Mouse (Mus musculus) lung, embryonic 16.5 days (tissue): ENCODE measurements around the gene Ppfibp2. TPM values are rescaled to one million over a fixed set of nuclear protein-coding genes. Genes with fewer than 3 reads are reported as not detected.

Experiments
- ATAC-seq: fragments of 200-750 bp; cut with Nextera tagmentation; 2 replicates; pipeline ENCODE4 v1.8.0; 2017; ENCODE audit warnings: low read depth, mild to moderate bottlenecking, moderate library complexity
- H3K27ac ChIP-seq: fragments of 300-500 bp; sonication (generic); 2 replicates; pipeline ENCODE4 v1.5.1; 2014; ENCODE audit warnings: mild to moderate bottlenecking, control low read depth, low read length
- H3K27me3 ChIP-seq: fragments of 300-500 bp; sonication (generic); 2 replicates; pipeline ENCODE4 v1.6.1; 2014; ENCODE audit warnings: low read depth, low read length, mixed read lengths; ENCODE audit not compliant: control insufficient read depth, insufficient read depth
- H3K36me3 ChIP-seq: fragments of 300-500 bp; sonication (generic); 2 replicates; pipeline ENCODE4 v1.6.1; 2014; ENCODE audit warnings: low read length; ENCODE audit not compliant: control insufficient read depth, insufficient read depth
- H3K4me1 ChIP-seq: fragments of 300-500 bp; sonication (generic); replicated peaks from 2 replicates; pipeline ENCODE4 v1.6.1; 2014; ENCODE audit warnings: low read length, mixed read lengths; ENCODE audit not compliant: control insufficient read depth, insufficient read depth
- H3K4me2 ChIP-seq: fragments of 300-500 bp; sonication (generic); 2 replicates; pipeline ENCODE4 v1.6.1; 2014; ENCODE audit warnings: low read depth, low read length, control low read depth
- H3K4me3 ChIP-seq: fragments of 300-500 bp; sonication (generic); 2 replicates; pipeline ENCODE4 v1.5.1; 2014; ENCODE audit warnings: mild to moderate bottlenecking, low read length, control low read depth
- H3K9ac ChIP-seq: fragments of 300-500 bp; sonication (generic); 2 replicates; pipeline ENCODE4 v1.6.1; 2014; ENCODE audit warnings: low read length, control low read depth
- H3K9me3 ChIP-seq: fragments of 300-500 bp; sonication (generic); 2 replicates; pipeline ENCODE4 v1.6.1; 2016; ENCODE audit warnings: low read length; ENCODE audit not compliant: control insufficient read depth
- WGBS: fragments of 180-500 bp; shearing (Covaris S2); extraction: QIAGEN DNeasy Blood & Tissue Kit; methylation state at CpG from one replicate; pipeline ENCODE4 v1.1.7; 2014; 5-methylcytosine and 5-hydroxymethylcytosine counted together
- polyA plus RNA-seq: library from polyadenylated mRNA; unstranded; fragments of >200 nt; fragmentation: Nextera tagmentation; extraction: Ambion mirVana; gene quantifications from 2 replicates; pipeline ENCODE4 v1.2.1, GENCODE M21; 2015

Ppfibp2 gene
- polyA plus RNA-seq, 1 experiment from 2014 or later, result 9.2 TPM

- Histone ChIP-seq H3K4me2 (no peak overlapping the region), H3K27me3 (no peaks in the 10 kb centered on the region), H3K4me1 (no peaks in the 10 kb centered on the region), H3K4me3 (no peak overlapping the region), H3K36me3 (no peaks in the 10 kb centered on the region), H3K9me3 (no peaks in the 10 kb centered on the region), H3K27ac (no peak overlapping the region), H3K9ac (no peak overlapping the region)
- ATAC-seq, result no peak
- 44% methylated on average over 3 of the region's 3 CpGs for WGBS
Observed at GRCm38 (mm10) chr7:107624432-107624831, 29.4 kb downstream of the Ppfibp2 start.

- no peak within 1 kb of the TSS for H3K9ac ChIP-seq
- H3K27ac ChIP-seq, result no peak within 1 kb of the TSS
- H3K4me1 ChIP-seq, result no peaks in the 10 kb centered on the region
- no peaks in the 10 kb centered on the region for H3K36me3 ChIP-seq
- H3K9me3 ChIP-seq, result no peaks in the 10 kb centered on the region
- WGBS, result 67% methylated on average over 2 of the region's 2 CpGs
- no peaks in the 10 kb centered on the region for H3K27me3 ChIP-seq
- ATAC-seq, result no peak
- no peak within 1 kb of the TSS for H3K4me2 ChIP-seq
- no peak within 1 kb of the TSS for H3K4me3 ChIP-seq
Observed at GRCm38 (mm10) chr7:107625061-107625460, 30.1 kb downstream of the Ppfibp2 start, which contains the start of gene 5330417H12Rik. Gene 5330417H12Rik, minus strand, starts transcription at chr7:107625161.

GRCm38 (mm10) chr7:107625781-107626180 lies 30.8 kb downstream of the Ppfibp2 start:
- H3K4me2 ChIP-seq, result no peak overlapping the region
- no peaks in the 10 kb centered on the region for H3K9me3 ChIP-seq
- ATAC-seq, result no peak
- H3K9ac ChIP-seq, result no peak overlapping the region
- H3K4me1 ChIP-seq, result no peaks in the 10 kb centered on the region
- H3K27ac ChIP-seq, result no peak overlapping the region
- H3K27me3 ChIP-seq, result no peaks in the 10 kb centered on the region
- no peak overlapping the region for H3K4me3 ChIP-seq
- WGBS, result 41% methylated on average over 6 of the region's 6 CpGs
- no peaks in the 10 kb centered on the region for H3K36me3 ChIP-seq

- H3K9ac ChIP-seq, result no peak overlapping the region
- no peak overlapping the region for H3K4me2 ChIP-seq
- no peaks in the 10 kb centered on the region for H3K9me3 ChIP-seq
- H3K27ac ChIP-seq, result no peak overlapping the region
- H3K4me3 ChIP-seq, result no peak overlapping the region
- H3K36me3 ChIP-seq, result no peaks in the 10 kb centered on the region
- no peaks in the 10 kb centered on the region for H3K27me3 ChIP-seq
- H3K4me1 ChIP-seq, result no peaks in the 10 kb centered on the region
- ATAC-seq, result no peak
Observed at GRCm38 (mm10) chr7:107628383-107628782, 33.4 kb downstream of the Ppfibp2 start.

GRCm38 (mm10) chr7:107633201-107633600 lies 38.2 kb downstream of the Ppfibp2 start:
- no peak for ATAC-seq
- Histone ChIP-seq H3K36me3 (no peaks in the 10 kb centered on the region), H3K9ac (no peak overlapping the region), H3K9me3 (no peaks in the 10 kb centered on the region), H3K4me3 (no peak overlapping the region), H3K4me1 (no peaks in the 10 kb centered on the region), H3K4me2 (no peak overlapping the region), H3K27me3 (no peaks in the 10 kb centered on the region), H3K27ac (no peak overlapping the region)
- WGBS, result 87% methylated on average over 4 of the region's 4 CpGs

- H3K9ac ChIP-seq, result no peak overlapping the region
- H3K27ac ChIP-seq, result no peak overlapping the region
- H3K4me1 ChIP-seq, result no peaks in the 10 kb centered on the region
- no peak overlapping the region for H3K4me3 ChIP-seq
- no peak for ATAC-seq
- H3K9me3 ChIP-seq, result no peaks in the 10 kb centered on the region
- WGBS, result 77% methylated on average over 7 of the region's 7 CpGs
- H3K27me3 ChIP-seq, result no peaks in the 10 kb centered on the region
- no peaks in the 10 kb centered on the region for H3K36me3 ChIP-seq
- H3K4me2 ChIP-seq, result no peak overlapping the region
Observed at GRCm38 (mm10) chr7:107637398-107637797, 42.4 kb downstream of the Ppfibp2 start.

GRCm38 (mm10) chr7:107638026-107638425 lies 43.0 kb downstream of the Ppfibp2 start:
- 76% methylated on average over 5 of the region's 5 CpGs for WGBS
- Histone ChIP-seq H3K4me2 (no peak overlapping the region), H3K4me3 (no peak overlapping the region), H3K27me3 (no peaks in the 10 kb centered on the region), H3K9me3 (no peaks in the 10 kb centered on the region), H3K9ac (no peak overlapping the region), H3K27ac (no peak overlapping the region), H3K4me1 (no peaks in the 10 kb centered on the region), H3K36me3 (no peaks in the 10 kb centered on the region)
- no peak for ATAC-seq

- no peak for ATAC-seq
- H3K27ac ChIP-seq, result no peak overlapping the region
- no peak overlapping the region for H3K4me2 ChIP-seq
- H3K9me3 ChIP-seq, result peaks cover 5% of the 10 kb centered on the region; the same call in 1 of the 2 replicates
- no peaks in the 10 kb centered on the region for H3K36me3 ChIP-seq
- H3K4me1 ChIP-seq, result no peaks in the 10 kb centered on the region
- 64% methylated on average over 7 of the region's 7 CpGs for whole genome bisulfite sequencing
- no peak overlapping the region for H3K9ac ChIP-seq
- H3K4me3 ChIP-seq, result no peak overlapping the region
- H3K27me3 ChIP-seq, result no peaks in the 10 kb centered on the region
Observed at GRCm38 (mm10) chr7:107642586-107643275, 47.7 kb downstream of the Ppfibp2 start.

- WGBS, result 93% methylated on average over 2 of the region's 2 CpGs
Observed at GRCm38 (mm10) chr7:107644987-107645386, 50.0 kb downstream of the Ppfibp2 start.

More at GRCm38 (mm10) chr7:107644987-107645386, 50.0 kb downstream of the Ppfibp2 start:
- H3K27me3 ChIP-seq, result no peaks in the 10 kb centered on the region
- no peak overlapping the region for H3K27ac ChIP-seq
- no peak overlapping the region for H3K4me3 ChIP-seq
- no peaks in the 10 kb centered on the region for H3K4me1 ChIP-seq
- no peaks in the 10 kb centered on the region for H3K36me3 ChIP-seq
- ATAC-seq, result no peak
- H3K9me3 ChIP-seq, result peaks cover 5% of the 10 kb centered on the region; the same call in 1 of the 2 replicates
- H3K4me2 ChIP-seq, result no peak overlapping the region
- H3K9ac ChIP-seq, result no peak overlapping the region
